Mouse (Mus musculus) C2C12 (cell line): ENCODE results near the gene Gm9376.

ENCODE experiments used
- CEBPB ChIP-seq: IDR thresholded peaks from one replicate; pipeline ENCODE4 v1.6.1; 2011; ENCODE audit warnings: low read depth, mild to moderate bottlenecking, control low read depth, moderate library complexity
- CTCF ChIP-seq: IDR thresholded peaks from one replicate; pipeline ENCODE4 v1.5.1; 2011; ENCODE audit not compliant: control insufficient read depth, insufficient read depth, insufficient read length
- FOSL1 ChIP-seq: IDR thresholded peaks from one replicate; pipeline ENCODE4 v1.8.0; 2011; ENCODE audit warnings: mild to moderate bottlenecking, low read length; ENCODE audit not compliant: poor library complexity, insufficient read depth, severe bottlenecking
- MAX ChIP-seq: IDR thresholded peaks from one replicate; pipeline ENCODE4 v1.6.1; 2011; ENCODE audit warnings: mild to moderate bottlenecking, control low read depth
- MYOD1 ChIP-seq: IDR thresholded peaks from one replicate; pipeline ENCODE4 v1.6.1; 2011; ENCODE audit warnings: low read depth; ENCODE audit not compliant: control insufficient read depth, insufficient read length
- USF1 ChIP-seq: IDR thresholded peaks from one replicate; pipeline ENCODE4 v1.6.1; 2011; ENCODE audit warnings: low read depth, mild to moderate bottlenecking, control low read depth, moderate library complexity

DNA sequence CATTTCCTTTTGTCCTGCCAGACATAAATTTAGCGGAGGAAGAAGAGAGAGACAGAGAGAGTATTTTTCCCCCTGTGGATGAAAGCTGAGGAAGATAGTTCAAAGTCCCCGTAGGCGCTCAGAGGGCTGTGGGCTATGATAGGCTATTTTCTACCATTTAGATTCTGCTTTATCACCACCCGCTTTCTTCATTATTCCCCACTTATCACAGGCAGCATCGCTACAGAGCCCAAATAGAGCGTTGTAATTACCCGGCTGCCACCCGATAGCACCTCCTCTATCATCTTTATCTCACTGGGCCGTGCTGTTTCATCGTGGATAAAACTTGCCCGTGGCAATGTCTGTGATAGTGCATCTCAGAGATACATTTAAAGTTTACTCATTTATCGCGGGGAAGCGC lies 35.8 kb downstream of the Gm9376 start:
- TF ChIP-seq MAX, result no peak
- no peak for TF ChIP-seq CTCF
- TF ChIP-seq USF1, result no peak
- no peak for TF ChIP-seq MYOD1
- TF ChIP-seq CEBPB, result no peak
- no peak for TF ChIP-seq FOSL1
